Mouse (Mus musculus): ENCODE data around the gene Chst13.

- TF ChIP-seq MAX (IDR thresholded peaks at IDR 0.05) (no peak), USF1 (IDR thresholded peaks at IDR 0.05; ENCODE audit: low read depth) (no peak), CEBPB (IDR thresholded peaks at IDR 0.05; ENCODE audit: low read depth) (no peak), CTCF (IDR thresholded peaks at IDR 0.05; ENCODE audit: control insufficient read depth, insufficient read depth, insufficient read length) (no peak)
These were observed 5.0 kb upstream of the Chst13 start for GRCm38 (mm10) chr6:90329953-90330352.
